Mouse (Mus musculus): Measurements from ENCODE around the gene Dph7. TPM values are rescaled to one million over a fixed set of nuclear protein-coding genes. Genes with fewer than 3 reads are reported as not detected.

Gene Dph7
- 4.5 TPM for polyA plus RNA-seq (2014; fragmentation: Illumina TruSeq; extraction: RNeasy Lipid Tissue Mini Kit (QIAGEN cat#74804); ENCODE audit: low read depth, low replicate concordance)

GRCm38 (mm10) chr2:24962304-24963000 is at the start of gene Dph7:
Gene Dph7, plus strand, starts transcription at chr2:24962400.

GRCm38 (mm10) chr2:24918930-24919838 is 43.0 kb upstream of the Dph7 start, which contains the start of gene Ehmt1:
Gene Ehmt1, minus strand, starts transcription at chr2:24919614.

GRCm38 (mm10) chr2:24935057-24935796 is 27.0 kb upstream of the Dph7 start, which contains the start of gene Arrdc1:
Gene Arrdc1, minus strand, starts transcription at chr2:24935252.

GRCm38 (mm10) chr2:24949421-24950188 is 12.6 kb upstream of the Dph7 start, which contains the start of gene Zmynd19:
Gene Zmynd19, plus strand, starts transcription at chr2:24949792.

GRCm38 (mm10) chr2:24974906-24975703 is 12.9 kb downstream of the Dph7 start, which contains the start of gene Mrpl41:
Gene Mrpl41, minus strand, starts transcription at chr2:24975098.

GRCm38 (mm10) chr2:24975704-24976297 is 13.6 kb downstream of the Dph7 start, which contains the start of gene Pnpla7:
Gene Pnpla7, plus strand, starts transcription at chr2:24976033.

Other genes with a start within 250 kb of the Dph7 start
- 0.87 TPM for gene Cacna1b, start 199.2 kb upstream of the Dph7 start, polyA plus RNA-seq (2014; fragmentation: Illumina TruSeq; extraction: RNeasy Lipid Tissue Mini Kit (QIAGEN cat#74804); ENCODE audit: low read depth, low replicate concordance)
- 11.7 TPM for gene Ehmt1, start 42.8 kb upstream of the Dph7 start, polyA plus RNA-seq (2014; fragmentation: Illumina TruSeq; extraction: RNeasy Lipid Tissue Mini Kit (QIAGEN cat#74804); ENCODE audit: low read depth, low replicate concordance)
- gene Arrdc1, start 27.1 kb upstream of the Dph7 start, polyA plus RNA-seq (2014; fragmentation: Illumina TruSeq; extraction: RNeasy Lipid Tissue Mini Kit (QIAGEN cat#74804); ENCODE audit: low read depth, low replicate concordance): 0.70 TPM
- 11.4 TPM for gene Zmynd19, start 12.6 kb upstream of the Dph7 start, polyA plus RNA-seq (2014; fragmentation: Illumina TruSeq; extraction: RNeasy Lipid Tissue Mini Kit (QIAGEN cat#74804); ENCODE audit: low read depth, low replicate concordance)
- gene Mrpl41, start 12.7 kb downstream of the Dph7 start, polyA plus RNA-seq (2014; fragmentation: Illumina TruSeq; extraction: RNeasy Lipid Tissue Mini Kit (QIAGEN cat#74804); ENCODE audit: low read depth, low replicate concordance): 59.7 TPM
- 15.8 TPM for gene Pnpla7, start 13.6 kb downstream of the Dph7 start, polyA plus RNA-seq (2014; fragmentation: Illumina TruSeq; extraction: RNeasy Lipid Tissue Mini Kit (QIAGEN cat#74804); ENCODE audit: low read depth, low replicate concordance)
- 4.8 TPM for gene Nsmf, start 92.0 kb downstream of the Dph7 start, polyA plus RNA-seq (2014; fragmentation: Illumina TruSeq; extraction: RNeasy Lipid Tissue Mini Kit (QIAGEN cat#74804); ENCODE audit: low read depth, low replicate concordance)
- not detected for gene Entpd8, start 117.9 kb downstream of the Dph7 start, polyA plus RNA-seq (2014; fragmentation: Illumina TruSeq; extraction: RNeasy Lipid Tissue Mini Kit (QIAGEN cat#74804); ENCODE audit: low read depth, low replicate concordance)
- not detected for gene Noxa1, start 132.7 kb downstream of the Dph7 start, polyA plus RNA-seq (2014; fragmentation: Illumina TruSeq; extraction: RNeasy Lipid Tissue Mini Kit (QIAGEN cat#74804); ENCODE audit: low read depth, low replicate concordance)
- 3.8 TPM for gene Nrarp, start 218.4 kb downstream of the Dph7 start, polyA plus RNA-seq (2014; fragmentation: Illumina TruSeq; extraction: RNeasy Lipid Tissue Mini Kit (QIAGEN cat#74804); ENCODE audit: low read depth, low replicate concordance)
- 5.8 TPM for gene Tor4a, start 234.5 kb downstream of the Dph7 start, polyA plus RNA-seq (2014; fragmentation: Illumina TruSeq; extraction: RNeasy Lipid Tissue Mini Kit (QIAGEN cat#74804); ENCODE audit: low read depth, low replicate concordance)
- gene Nelfb, start 249.1 kb downstream of the Dph7 start, polyA plus RNA-seq (2014; fragmentation: Illumina TruSeq; extraction: RNeasy Lipid Tissue Mini Kit (QIAGEN cat#74804); ENCODE audit: low read depth, low replicate concordance): 6.9 TPM

Measured in adrenal gland, adult 10 weeks (tissue).